Mouse (Mus musculus) intestine, embryonic 15.5 days (tissue): ENCODE results near the gene Cntnap4. TPM values are rescaled to one million over a fixed set of nuclear protein-coding genes. Genes with fewer than 3 reads are reported as not detected.
A peak's percentile ranks its signal among the peaks of the same experiment; 100 is the strongest.

ENCODE experiments used
- ATAC-seq: fragments of 200-750 bp; cut with Nextera tagmentation; 2 replicates; pipeline ENCODE4 v1.8.0; 2017; ENCODE audit warnings: moderate TSS enrichment, moderate library complexity
- H3K27ac ChIP-seq: fragments of 300-500 bp; sonication (generic); 2 replicates; pipeline ENCODE4 v1.5.1; 2015; ENCODE audit warnings: mild to moderate bottlenecking, inconsistent platforms
- H3K27me3 ChIP-seq: fragments of 300-500 bp; sonication (generic); replicated peaks from 2 replicates; pipeline ENCODE4 v1.6.1; 2015; ENCODE audit warnings: inconsistent platforms
- H3K36me3 ChIP-seq: fragments of 300-500 bp; sonication (generic); 2 replicates; pipeline ENCODE4 v1.6.1; 2015; ENCODE audit warnings: inconsistent platforms
- H3K4me1 ChIP-seq: fragments of 300-500 bp; sonication (generic); replicated peaks from 2 replicates; pipeline ENCODE4 v1.6.1; 2015; ENCODE audit warnings: inconsistent platforms
- H3K4me2 ChIP-seq: fragments of 300-500 bp; sonication (generic); replicated peaks from 2 replicates; pipeline ENCODE4 v1.6.1; 2015; ENCODE audit warnings: mild to moderate bottlenecking, inconsistent platforms
- H3K4me3 ChIP-seq: fragments of 300-500 bp; sonication (generic); replicated peaks from 2 replicates; pipeline ENCODE4 v1.5.1; 2015; ENCODE audit warnings: inconsistent platforms
- H3K9ac ChIP-seq: fragments of 300-500 bp; sonication (generic); 2 replicates; pipeline ENCODE4 v1.6.1; 2015; ENCODE audit warnings: inconsistent platforms
- H3K9me3 ChIP-seq: fragments of 300-500 bp; sonication (generic); 2 replicates; pipeline ENCODE4 v1.6.1; 2016; ENCODE audit warnings: inconsistent platforms
- WGBS: fragments of 180-500 bp; shearing (Covaris S2); methylation state at CpG from one replicate; pipeline ENCODE4 v1.1.7; 2015; 5-methylcytosine and 5-hydroxymethylcytosine counted together
- polyA plus RNA-seq: library from polyadenylated mRNA; unstranded; fragments of >200 nt; fragmentation: Nextera tagmentation; extraction: Ambion mirVana; gene quantifications from 2 replicates; pipeline ENCODE4 v1.2.1, GENCODE M21; 2015

Cntnap4 gene
- polyA plus RNA-seq, result 1.3 and 1.4 TPM in 2 replicates

DNA sequence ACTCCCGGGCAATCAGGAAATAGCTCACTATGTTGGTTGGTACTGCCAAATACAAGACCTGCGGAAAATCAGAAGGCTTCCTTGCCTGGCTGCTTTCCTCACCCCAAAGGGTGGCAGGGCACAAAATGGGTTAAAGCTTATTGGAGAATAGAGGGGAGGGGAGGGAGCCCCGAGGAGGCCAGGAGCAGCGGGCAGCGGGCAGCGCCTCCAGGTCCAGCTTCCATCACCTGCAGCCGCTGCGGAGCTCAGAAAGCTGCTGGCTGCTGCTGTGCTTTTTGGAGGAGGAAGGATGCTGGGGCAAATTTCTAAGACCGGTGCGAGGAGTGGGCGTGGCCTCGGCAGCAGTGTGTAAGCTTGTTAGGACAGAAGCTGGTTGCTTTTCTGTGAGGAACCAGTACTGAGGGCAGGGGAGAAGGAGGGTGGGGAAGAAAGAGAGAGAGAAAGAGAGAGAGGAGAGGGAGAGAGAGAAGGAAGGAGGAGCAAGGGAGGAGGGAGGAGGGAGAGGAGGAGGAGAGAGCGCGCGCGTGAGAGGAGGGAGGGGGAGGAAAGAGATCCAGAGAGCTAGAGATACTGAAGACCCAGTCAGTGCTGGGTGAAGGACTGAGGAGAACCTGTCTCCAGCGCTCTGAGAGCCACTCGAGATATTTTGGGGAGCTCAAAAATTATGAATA is at the start of gene Cntnap4:
Gene Cntnap4, plus strand, starts transcription at position 573 of the 671 bp plus-strand sequence.
- WGBS, result 2% methylated on average over 18 of the region's 18 CpGs
- 0 out of 2 replicates have a peak, but pooled peaks have one; percentile 34 for ATAC-seq
- H3K36me3 ChIP-seq, result no peaks in the 10 kb centered on the region
- no peak within 1 kb of the TSS for H3K9ac ChIP-seq
- H3K27me3 ChIP-seq, result peaks cover 3% of the 10 kb centered on the region; the same call in 1 of the 2 replicates
- H3K27ac ChIP-seq, result no peak within 1 kb of the TSS
- peak within 1 kb of the TSS; percentile 28 for H3K4me3 ChIP-seq
- 0 out of 2 replicates have a peak, but pooled peaks cover 2% of the 10 kb centered on the region for H3K4me1 ChIP-seq
- peak within 1 kb of the TSS; percentile 56 for H3K4me2 ChIP-seq
- no peaks in the 10 kb centered on the region for H3K9me3 ChIP-seq

DNA sequence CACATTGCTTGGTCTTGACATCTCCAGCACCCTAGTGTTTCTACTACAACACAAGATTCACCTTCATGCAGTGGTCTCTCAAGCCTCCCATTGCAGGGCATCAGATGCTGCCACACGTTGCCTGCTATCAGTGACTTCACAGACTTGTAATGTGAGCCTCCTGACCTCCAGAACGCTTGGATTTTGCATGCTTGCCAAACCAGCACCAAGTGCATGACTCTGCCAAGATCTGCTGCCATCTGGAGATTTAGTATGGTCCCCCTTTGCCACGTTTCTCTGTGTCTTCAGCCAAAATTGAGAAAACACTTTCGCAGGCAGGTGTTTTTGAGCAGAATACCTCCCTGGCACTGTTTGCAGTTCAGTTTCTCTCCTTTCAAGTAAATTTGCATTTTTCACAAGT is 12.5 kb upstream of the Cntnap4 start:
- Histone ChIP-seq H3K4me2 (no peak overlapping the region), H3K36me3 (no peaks in the 10 kb centered on the region), H3K9ac (no peak overlapping the region), H3K27me3 (no peaks in the 10 kb centered on the region), H3K9me3 (no peaks in the 10 kb centered on the region), H3K27ac (no peak overlapping the region), H3K4me1 (no peaks in the 10 kb centered on the region), H3K4me3 (no peak overlapping the region)
- 44% methylated on average over 4 of the region's 4 CpGs for WGBS
- no peak for ATAC-seq

DNA sequence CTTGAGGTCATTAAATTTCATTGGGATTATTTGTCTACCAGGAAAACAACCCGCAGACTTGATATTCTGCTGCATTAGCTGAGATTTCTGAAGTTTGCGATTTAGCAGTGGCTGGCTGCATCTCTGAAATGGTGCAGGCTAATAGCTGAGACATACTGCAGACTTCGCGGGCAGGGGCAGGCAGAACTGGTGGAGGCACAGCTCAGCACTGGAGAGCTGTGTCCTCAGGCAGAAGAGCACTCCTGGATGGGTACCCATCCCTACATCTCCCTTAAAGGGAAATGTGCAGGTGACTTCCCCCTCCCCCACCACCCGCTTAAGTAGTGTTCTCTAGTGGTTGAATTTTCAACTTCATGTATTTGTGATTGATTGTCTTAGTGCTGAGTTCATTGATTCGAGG is 698 bp downstream of the Cntnap4 start:
- Histone ChIP-seq H3K27ac (no peak overlapping the region), H3K4me2 (peak overlapping the region; percentile 56; the same call in 1 of the 2 replicates), H3K9ac (no peak overlapping the region), H3K4me1 (0 out of 2 replicates have a peak, but pooled peaks cover 2% of the 10 kb centered on the region), H3K4me3 (no peak overlapping the region), H3K27me3 (peaks cover 3% of the 10 kb centered on the region; the same call in 1 of the 2 replicates), H3K9me3 (no peaks in the 10 kb centered on the region), H3K36me3 (no peaks in the 10 kb centered on the region)
- 12% methylated on average over 6 of the region's 6 CpGs for WGBS
- no peak for ATAC-seq

DNA sequence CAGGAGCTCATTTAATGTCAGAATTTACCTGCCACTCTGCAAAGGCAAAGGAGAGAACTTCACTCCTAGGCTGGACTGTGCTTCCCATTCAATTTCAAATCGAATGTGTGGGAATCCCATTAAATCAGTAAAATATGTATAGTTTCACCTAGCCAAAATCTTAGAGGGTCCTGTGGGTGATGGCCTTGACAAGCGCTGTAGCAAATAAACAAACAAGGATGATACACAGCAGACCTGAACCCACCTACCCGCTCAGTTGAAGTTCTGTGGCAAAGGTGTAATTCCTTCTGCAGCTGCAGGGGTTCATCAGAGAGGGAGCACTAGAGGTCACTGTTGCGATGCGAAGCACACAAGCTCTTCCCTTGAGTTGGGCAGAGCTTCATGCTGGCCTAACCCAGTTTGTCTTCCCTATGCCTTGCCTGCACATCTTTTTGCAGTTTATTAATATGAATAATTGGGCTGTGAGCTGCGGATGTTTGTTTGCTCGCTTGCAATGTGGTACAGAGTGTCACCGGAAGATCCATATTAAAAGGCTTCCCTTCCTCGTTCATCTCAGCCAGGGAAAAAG is 1.6 kb downstream of the Cntnap4 start:
- Histone ChIP-seq H3K36me3 (no peaks in the 10 kb centered on the region), H3K4me1 (0 out of 2 replicates have a peak, but pooled peaks cover 2% of the 10 kb centered on the region), H3K4me2 (no peak overlapping the region), H3K4me3 (no peak overlapping the region), H3K9me3 (no peaks in the 10 kb centered on the region), H3K27ac (no peak overlapping the region), H3K9ac (no peak overlapping the region), H3K27me3 (peaks cover 3% of the 10 kb centered on the region; the same call in 1 of the 2 replicates)
- peak; percentile 70 for ATAC-seq
- 12% methylated on average over 9 of the region's 9 CpGs for WGBS

DNA sequence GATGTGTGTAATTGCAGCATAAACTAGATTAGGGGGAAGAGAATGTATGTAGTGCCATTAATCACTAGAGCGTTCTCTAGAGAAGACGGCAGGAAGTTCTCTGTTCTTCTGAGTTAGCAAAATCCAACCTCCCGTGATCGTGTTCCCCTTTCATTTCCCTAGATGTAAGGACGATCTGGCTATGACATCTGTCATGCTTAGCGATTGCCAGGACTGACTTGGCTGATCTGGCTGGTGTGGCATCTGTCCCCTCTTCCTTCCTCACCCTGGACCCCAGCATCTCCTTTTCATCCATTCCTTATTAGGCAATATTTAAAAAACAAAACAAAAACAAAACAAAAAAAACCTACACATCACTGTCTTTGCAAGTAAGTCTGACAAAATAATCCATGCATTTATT is 11.6 kb downstream of the Cntnap4 start:
- Histone ChIP-seq H3K4me3 (no peak overlapping the region), H3K9me3 (no peaks in the 10 kb centered on the region), H3K9ac (no peak overlapping the region), H3K36me3 (no peaks in the 10 kb centered on the region), H3K27me3 (no peaks in the 10 kb centered on the region), H3K4me1 (no peaks in the 10 kb centered on the region), H3K4me2 (no peak overlapping the region), H3K27ac (no peak overlapping the region)
- ATAC-seq, result no peak
- WGBS, result 33% methylated on average over 6 of the region's 6 CpGs

DNA sequence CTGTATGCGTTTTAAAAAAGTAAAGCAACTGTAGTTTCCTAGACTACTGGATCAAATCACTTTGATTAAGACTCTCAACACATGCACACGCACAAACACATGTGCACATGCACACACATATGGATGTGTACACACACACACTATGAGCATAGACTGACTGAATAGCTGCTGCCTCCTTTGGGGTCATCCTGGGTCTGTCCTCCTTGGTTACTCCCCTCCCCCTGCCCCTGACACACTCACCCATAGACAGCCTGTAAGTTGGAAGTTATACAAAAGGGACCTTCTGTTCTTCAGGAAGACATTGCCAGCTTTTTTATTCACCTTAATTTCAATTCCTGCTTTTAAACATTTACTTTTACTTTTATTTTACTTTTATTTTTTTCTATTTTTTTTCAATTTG is 13.6 kb downstream of the Cntnap4 start:
- no peaks in the 10 kb centered on the region for H3K4me1 ChIP-seq
- H3K4me2 ChIP-seq, result no peak overlapping the region
- H3K9ac ChIP-seq, result no peak overlapping the region
- 93% methylated on average over 2 of the region's 2 CpGs for WGBS
- ATAC-seq, result no peak
- no peaks in the 10 kb centered on the region for H3K9me3 ChIP-seq
- no peak overlapping the region for H3K4me3 ChIP-seq
- H3K27ac ChIP-seq, result no peak overlapping the region
- no peaks in the 10 kb centered on the region for H3K36me3 ChIP-seq
- H3K27me3 ChIP-seq, result no peaks in the 10 kb centered on the region

DNA sequence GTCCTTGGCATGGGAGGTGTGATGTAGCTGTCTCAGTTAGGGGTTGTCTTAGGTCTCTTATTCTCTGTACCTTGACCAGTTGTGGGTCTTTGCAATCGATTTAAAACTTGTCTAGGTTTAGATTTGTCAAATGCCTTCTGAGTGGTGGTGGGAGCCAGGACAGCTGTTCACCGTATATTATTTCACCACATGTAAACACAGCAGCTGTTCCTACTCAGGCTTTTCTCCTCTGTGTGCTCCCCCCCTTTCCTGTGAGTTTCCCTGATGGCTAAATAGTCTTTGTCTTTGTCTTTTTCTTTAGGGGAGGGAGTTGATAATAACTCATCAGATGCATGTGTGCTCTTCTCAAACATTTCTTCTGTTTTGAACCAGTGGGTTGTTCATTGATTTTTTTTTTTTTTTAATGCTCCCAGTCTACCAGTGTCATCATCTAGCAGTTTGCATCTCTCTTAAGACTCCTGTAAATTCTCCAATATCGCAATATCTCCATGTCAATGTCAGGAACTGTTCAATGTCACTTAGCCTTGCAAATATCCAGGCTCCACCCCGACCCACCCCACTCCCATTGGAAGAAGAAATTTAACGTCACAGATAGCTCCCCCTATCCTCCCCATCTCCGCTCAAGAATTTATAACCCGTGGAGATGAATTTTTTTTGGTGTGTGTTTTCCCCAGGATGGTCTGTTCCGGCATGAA is 18.7 kb downstream of the Cntnap4 start:
- H3K27me3 ChIP-seq, result no peaks in the 10 kb centered on the region
- H3K9me3 ChIP-seq, result no peaks in the 10 kb centered on the region
- H3K4me2 ChIP-seq, result peak overlapping the region; percentile 25; the same call in 1 of the 2 replicates
- no peaks in the 10 kb centered on the region for H3K4me1 ChIP-seq
- no peak overlapping the region for H3K27ac ChIP-seq
- no peak overlapping the region for H3K4me3 ChIP-seq
- no peaks in the 10 kb centered on the region for H3K36me3 ChIP-seq
- ATAC-seq, result peak; percentile 67; the same call in 1 of the 2 replicates
- 40% methylated on average over 8 of the region's 8 CpGs for WGBS
- no peak overlapping the region for H3K9ac ChIP-seq

DNA sequence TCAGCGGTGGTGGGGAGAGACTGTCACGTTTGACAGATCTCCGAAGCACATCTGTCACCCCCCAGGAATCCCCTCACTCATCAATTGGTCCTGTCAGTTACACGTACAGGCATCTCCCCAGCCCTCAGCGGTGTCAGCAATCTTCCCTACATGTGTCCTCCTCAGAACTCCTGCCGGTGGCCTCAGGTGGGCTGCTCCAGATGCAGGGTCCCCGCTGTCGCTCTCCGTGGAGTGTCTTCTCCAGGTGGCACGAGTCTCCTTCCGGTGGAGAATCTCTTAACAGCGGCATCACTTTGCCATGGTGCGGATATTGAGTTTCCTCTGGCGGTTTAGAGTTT is 19.2 kb downstream of the Cntnap4 start:
- Histone ChIP-seq H3K9me3 (no peaks in the 10 kb centered on the region), H3K27me3 (no peaks in the 10 kb centered on the region), H3K4me1 (no peaks in the 10 kb centered on the region), H3K9ac (no peak overlapping the region), H3K4me2 (peak overlapping the region; percentile 25; the same call in 1 of the 2 replicates), H3K4me3 (no peak overlapping the region), H3K36me3 (no peaks in the 10 kb centered on the region), H3K27ac (no peak overlapping the region)
- no peak for ATAC-seq
- 67% methylated on average over 14 of the region's 14 CpGs for WGBS

DNA sequence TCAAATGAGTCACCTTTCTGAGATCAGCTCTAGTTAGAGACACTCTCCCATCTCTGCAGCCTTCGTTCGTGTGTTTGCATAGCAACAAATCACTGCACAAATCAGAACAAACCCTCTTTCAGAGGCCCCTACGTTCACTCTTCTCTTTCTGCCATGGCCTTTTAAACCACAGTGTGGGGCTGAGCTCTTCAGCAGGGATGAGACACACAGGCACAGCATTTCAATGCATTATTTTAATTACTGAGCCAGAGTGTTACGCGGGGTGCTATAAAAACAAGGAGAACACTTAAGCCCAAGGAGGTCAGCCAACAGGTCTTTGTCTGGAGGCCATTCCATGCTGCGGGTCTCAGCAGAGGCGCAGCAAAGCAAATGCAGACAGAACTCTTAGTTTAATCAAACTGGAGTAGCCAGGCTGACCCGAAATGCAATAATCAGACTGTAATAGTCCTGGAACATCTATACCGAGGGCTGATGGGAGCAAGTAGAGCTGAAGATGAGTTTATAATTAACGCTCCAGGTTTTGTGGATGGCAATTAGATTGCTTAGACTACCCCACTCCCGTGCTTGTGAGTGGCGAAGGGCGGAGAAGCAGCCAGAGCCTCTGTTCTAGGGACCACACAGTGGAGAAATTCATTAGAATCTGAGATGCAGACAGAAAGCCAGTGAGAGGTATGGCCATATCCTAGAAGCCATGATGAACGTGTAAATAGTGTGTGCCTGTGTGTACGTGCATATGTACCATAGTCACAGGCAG is 26.4 kb downstream of the Cntnap4 start:
- H3K4me1 ChIP-seq, result no peaks in the 10 kb centered on the region
- H3K4me3 ChIP-seq, result no peak overlapping the region
- no peaks in the 10 kb centered on the region for H3K9me3 ChIP-seq
- no peak overlapping the region for H3K9ac ChIP-seq
- no peaks in the 10 kb centered on the region for H3K27me3 ChIP-seq
- H3K4me2 ChIP-seq, result no peak overlapping the region
- H3K27ac ChIP-seq, result no peak overlapping the region
- WGBS, result 65% methylated on average over 15 of the region's 15 CpGs
- no peaks in the 10 kb centered on the region for H3K36me3 ChIP-seq
- no peak for ATAC-seq

DNA sequence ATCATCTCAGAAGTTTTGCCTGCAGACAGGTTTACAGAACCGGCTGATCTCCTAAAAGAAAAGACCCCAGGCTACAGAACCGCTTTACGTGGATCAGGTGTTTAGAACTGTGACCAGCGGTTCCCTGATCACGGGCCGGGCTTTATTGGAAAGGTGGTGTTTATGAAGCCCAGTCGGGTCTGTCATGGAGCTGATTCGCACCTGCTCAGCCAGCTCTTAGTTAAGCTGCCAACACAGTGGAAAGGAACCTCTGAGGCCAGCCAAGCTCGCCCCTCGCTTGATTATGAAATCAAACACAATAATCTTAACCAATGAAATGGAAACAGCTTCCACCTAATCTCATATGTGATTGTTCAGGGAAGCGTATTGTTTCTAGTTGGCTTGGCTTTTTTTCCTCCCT is 30.1 kb downstream of the Cntnap4 start:
- no peaks in the 10 kb centered on the region for H3K9me3 ChIP-seq
- ATAC-seq, result no peak
- no peaks in the 10 kb centered on the region for H3K36me3 ChIP-seq
- 95% methylated on average over 11 of the region's 11 CpGs for whole genome bisulfite sequencing
- no peak overlapping the region for H3K27ac ChIP-seq
- H3K4me1 ChIP-seq, result no peaks in the 10 kb centered on the region
- H3K9ac ChIP-seq, result no peak overlapping the region
- no peaks in the 10 kb centered on the region for H3K27me3 ChIP-seq
- no peak overlapping the region for H3K4me3 ChIP-seq
- H3K4me2 ChIP-seq, result no peak overlapping the region

DNA sequence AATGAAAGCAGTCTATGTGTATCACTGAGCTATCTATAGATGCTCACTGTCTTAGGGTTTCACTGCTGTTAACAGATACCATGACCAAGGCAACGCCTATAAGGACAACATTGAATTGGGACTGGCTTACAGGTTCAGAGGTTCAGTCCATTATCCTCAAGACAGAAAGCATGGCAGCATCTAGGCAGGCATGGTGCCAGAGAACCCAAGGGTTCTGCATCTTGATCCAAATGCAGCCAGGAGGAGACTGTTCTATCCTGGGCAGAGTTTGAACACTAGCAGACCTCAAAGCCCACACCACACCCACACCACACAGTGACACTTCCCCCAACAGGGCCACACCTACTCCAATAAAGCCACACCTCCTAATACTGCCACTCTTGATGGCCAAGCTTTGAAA is 31.3 kb downstream of the Cntnap4 start:
- Histone ChIP-seq H3K4me1 (no peaks in the 10 kb centered on the region), H3K27me3 (no peaks in the 10 kb centered on the region), H3K4me3 (no peak overlapping the region), H3K27ac (no peak overlapping the region), H3K9me3 (no peaks in the 10 kb centered on the region), H3K4me2 (no peak overlapping the region), H3K36me3 (no peaks in the 10 kb centered on the region), H3K9ac (no peak overlapping the region)
- WGBS, result 83% methylated on average over 1 of the region's 1 CpGs
- no peak for ATAC-seq

DNA sequence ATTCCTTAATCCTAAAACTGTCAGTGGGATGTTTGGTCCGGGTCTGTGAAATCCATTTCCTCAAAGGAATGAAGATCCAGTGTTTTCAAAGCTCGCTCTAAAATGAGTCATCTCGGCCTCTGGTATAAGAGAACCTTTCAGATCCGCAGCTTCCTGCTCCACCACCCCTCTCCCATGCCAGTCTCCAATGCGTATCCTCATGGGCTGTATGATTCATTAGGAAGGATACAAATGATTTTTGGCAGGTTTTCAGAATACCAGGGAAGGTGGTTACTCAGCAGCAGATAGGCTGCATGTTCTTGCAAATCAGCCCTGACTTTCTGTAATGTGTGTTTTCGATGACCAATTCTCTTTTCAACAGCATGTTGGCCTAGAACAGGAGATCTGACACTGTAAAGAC is 40.3 kb downstream of the Cntnap4 start:
- Histone ChIP-seq H3K27me3 (no peaks in the 10 kb centered on the region), H3K9me3 (no peaks in the 10 kb centered on the region), H3K4me1 (no peaks in the 10 kb centered on the region), H3K27ac (no peak overlapping the region), H3K36me3 (no peaks in the 10 kb centered on the region), H3K4me2 (no peak overlapping the region), H3K4me3 (no peak overlapping the region), H3K9ac (no peak overlapping the region)
- ATAC-seq, result no peak
- 63% methylated on average over 6 of the region's 6 CpGs for WGBS
